Mouse (Mus musculus): Measurements from ENCODE around the gene Large1.

DNA sequence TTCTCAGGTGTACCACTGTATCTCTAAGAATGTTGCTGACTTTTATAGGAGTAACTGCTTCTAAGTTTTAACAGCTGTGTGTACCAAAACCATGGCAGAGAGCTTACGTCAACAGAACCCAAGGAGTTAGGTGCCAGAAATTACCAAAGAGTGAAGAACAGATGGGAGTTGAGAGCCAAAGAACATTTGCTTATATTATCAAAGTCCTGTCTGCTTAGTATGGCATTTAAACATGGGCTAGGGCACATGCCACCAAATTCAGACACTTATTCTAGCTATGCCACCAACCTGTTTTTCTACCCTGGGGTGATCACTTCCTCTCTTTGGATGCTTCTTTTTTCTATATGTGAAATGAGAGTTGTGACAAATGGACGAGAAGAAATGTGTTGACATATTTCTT is 479.9 kb downstream of the Large1 start:
- TF ChIP-seq EP300 (IDR thresholded peaks at IDR 0.05; ENCODE audit: low read depth) (no peak), CTCF (IDR thresholded peaks at IDR 0.05; ENCODE audit: low read depth) (no peak)
